Mouse (Mus musculus): ENCODE measurements around the gene Lyve1. TPM values are rescaled to one million over a fixed set of nuclear protein-coding genes. Genes with fewer than 3 reads are reported as not detected.
"Not testable (repeated sequence)": the region's sequence is repeated elsewhere in the genome, so short reads cannot be mapped to it uniquely, and the experiment has no call there.

Gene Lyve1
- 3.1 and 3.4 TPM in 2 replicates for polyA plus RNA-seq (2012; rRNA removed)

GRCm38 (mm10) chr7:110862751-110863289 lies at the start of gene Lyve1:
Gene Lyve1, minus strand, starts transcription at chr7:110863239.
- H3K27me3 ChIP-seq (ENCODE audit: control insufficient read depth, insufficient read depth, low read length) = no peaks in the 10 kb centered on the region
- no peaks in the 10 kb centered on the region for H3K4me1 ChIP-seq (replicated peaks; ENCODE audit: control insufficient read depth, insufficient read depth, low read length)
- 86% methylated on average over 12 of the region's 12 CpGs for WGBS
- no peak for TF ChIP-seq CTCF (IDR thresholded peaks at IDR 0.05; ENCODE audit: borderline replicate concordance, control insufficient read depth, extremely low read depth, insufficient read depth, low read length, poor library complexity)
- no peak for TF ChIP-seq POLR2A (IDR thresholded peaks at IDR 0.05; ENCODE audit: control insufficient read depth, extremely low read depth, insufficient read depth, low read length, poor library complexity)
- H3K27ac ChIP-seq (ENCODE audit: control insufficient read depth, insufficient read depth, low read length) = no peak within 1 kb of the TSS
- no peak within 1 kb of the TSS for H3K4me3 ChIP-seq (ENCODE audit: control insufficient read depth, insufficient read depth, low read length)
- no peak for DNase-seq
- no peaks in the 10 kb centered on the region for H3K36me3 ChIP-seq (ENCODE audit: control insufficient read depth, insufficient read depth, low read length)

DNA sequence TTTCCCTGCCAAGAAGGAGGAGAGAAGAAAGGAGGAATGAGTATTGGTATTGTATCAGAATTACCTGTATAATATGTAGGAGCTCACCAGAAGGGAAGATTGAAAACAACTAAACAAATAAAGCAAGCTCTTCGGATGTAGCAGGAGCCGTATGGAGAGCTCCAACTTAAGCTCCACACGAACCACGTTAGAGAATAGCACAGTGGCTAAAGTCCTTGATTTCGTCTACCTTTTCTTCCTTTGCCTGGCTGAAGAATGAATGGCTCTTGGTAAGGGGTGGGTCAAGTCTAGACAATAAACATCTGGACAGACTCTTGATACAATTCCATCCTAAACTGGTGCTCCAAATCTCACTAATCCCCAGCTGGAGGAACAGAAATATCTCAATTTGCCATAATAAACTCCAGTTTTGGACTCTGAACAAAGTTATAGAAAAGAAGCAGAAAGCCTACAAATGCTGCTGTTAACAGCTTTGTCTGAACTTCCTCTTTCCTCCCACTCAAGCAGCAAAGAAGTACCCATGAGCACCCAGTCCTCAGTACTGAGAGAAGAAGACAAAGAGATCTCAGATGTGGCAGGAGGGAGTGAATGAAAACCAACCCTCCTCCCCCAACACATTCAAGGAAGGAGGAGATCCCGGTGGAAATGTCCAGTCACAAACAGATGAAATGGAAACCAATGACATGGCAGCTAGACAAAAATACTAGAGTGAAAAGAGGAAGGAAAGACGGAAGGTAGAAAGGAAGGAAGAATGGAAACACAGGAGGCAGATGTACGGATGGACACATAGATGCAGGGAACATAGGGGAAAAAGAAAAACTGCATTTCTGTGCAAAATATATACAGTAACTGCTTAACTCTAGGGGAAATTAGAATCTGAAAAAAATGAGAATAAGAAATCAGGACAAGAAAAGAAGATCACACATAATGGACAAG lies 45.4 kb upstream of the Lyve1 start:
- H3K36me3 ChIP-seq (ENCODE audit: control insufficient read depth, insufficient read depth, low read length) = no peaks in the 10 kb centered on the region
- 43% methylated on average over 8 of the region's 8 CpGs for WGBS
- no peak overlapping the region for H3K4me3 ChIP-seq (ENCODE audit: control insufficient read depth, insufficient read depth, low read length)
- no peaks in the 10 kb centered on the region for H3K4me1 ChIP-seq (replicated peaks; ENCODE audit: control insufficient read depth, insufficient read depth, low read length)
- DNase-seq = no peak
- no peak overlapping the region for H3K27ac ChIP-seq (ENCODE audit: control insufficient read depth, insufficient read depth, low read length)
- H3K27me3 ChIP-seq (ENCODE audit: control insufficient read depth, insufficient read depth, low read length) = no peaks in the 10 kb centered on the region
- TF ChIP-seq POLR2A (IDR thresholded peaks at IDR 0.05; ENCODE audit: control insufficient read depth, extremely low read depth, insufficient read depth, low read length, poor library complexity) (no peak), CTCF (IDR thresholded peaks at IDR 0.05; ENCODE audit: borderline replicate concordance, control insufficient read depth, extremely low read depth, insufficient read depth, low read length, poor library complexity) (no peak)

GRCm38 (mm10) chr7:110906566-110906965 lies 43.5 kb upstream of the Lyve1 start:
- WGBS = 88% methylated on average over 2 of the region's 2 CpGs
- Histone ChIP-seq H3K4me3 (ENCODE audit: control insufficient read depth, insufficient read depth, low read length) (no peak overlapping the region), H3K36me3 (ENCODE audit: control insufficient read depth, insufficient read depth, low read length) (no peaks in the 10 kb centered on the region), H3K27me3 (ENCODE audit: control insufficient read depth, insufficient read depth, low read length) (no peaks in the 10 kb centered on the region), H3K27ac (ENCODE audit: control insufficient read depth, insufficient read depth, low read length) (no peak overlapping the region), H3K4me1 (replicated peaks; ENCODE audit: control insufficient read depth, insufficient read depth, low read length) (no peaks in the 10 kb centered on the region)
- TF ChIP-seq POLR2A (IDR thresholded peaks at IDR 0.05; ENCODE audit: control insufficient read depth, extremely low read depth, insufficient read depth, low read length, poor library complexity) = no peak
- DNase-seq = no peak

DNA sequence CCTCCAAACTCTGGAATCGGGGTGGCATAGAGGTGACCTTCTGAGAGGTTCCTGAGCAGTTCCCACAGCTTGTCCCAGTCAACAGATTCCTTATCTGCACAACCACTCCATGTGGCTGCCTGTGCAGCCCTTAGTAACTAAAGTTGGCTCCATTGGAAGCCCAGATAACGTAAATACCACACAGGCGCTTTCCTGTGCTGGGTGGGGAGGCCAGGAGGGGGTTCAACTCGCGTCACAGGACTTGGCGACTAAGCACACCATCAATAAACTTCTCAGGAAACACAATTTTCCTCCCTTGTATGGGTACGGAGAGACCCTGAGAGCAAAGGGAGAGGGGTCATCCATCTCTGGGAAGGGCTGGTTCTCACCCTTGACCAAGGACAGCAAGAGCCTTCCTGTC lies 40.2 kb upstream of the Lyve1 start:
- Histone ChIP-seq H3K36me3 (ENCODE audit: control insufficient read depth, insufficient read depth, low read length) (no peaks in the 10 kb centered on the region), H3K27ac (ENCODE audit: control insufficient read depth, insufficient read depth, low read length) (no peak overlapping the region), H3K27me3 (ENCODE audit: control insufficient read depth, insufficient read depth, low read length) (no peaks in the 10 kb centered on the region), H3K4me1 (replicated peaks; ENCODE audit: control insufficient read depth, insufficient read depth, low read length) (no peaks in the 10 kb centered on the region), H3K4me3 (ENCODE audit: control insufficient read depth, insufficient read depth, low read length) (no peak overlapping the region)
- TF ChIP-seq CTCF (IDR thresholded peaks at IDR 0.05; ENCODE audit: borderline replicate concordance, control insufficient read depth, extremely low read depth, insufficient read depth, low read length, poor library complexity) = no peak
- TF ChIP-seq POLR2A (IDR thresholded peaks at IDR 0.05; ENCODE audit: control insufficient read depth, extremely low read depth, insufficient read depth, low read length, poor library complexity) = no peak
- 85% methylated on average over 7 of the region's 7 CpGs for WGBS
- DNase-seq = no peak

- H3K4me1 ChIP-seq (replicated peaks; ENCODE audit: control insufficient read depth, insufficient read depth, low read length) = no peaks in the 10 kb centered on the region
- no peak for TF ChIP-seq CTCF (IDR thresholded peaks at IDR 0.05; ENCODE audit: borderline replicate concordance, control insufficient read depth, extremely low read depth, insufficient read depth, low read length, poor library complexity)
- TF ChIP-seq POLR2A (IDR thresholded peaks at IDR 0.05; ENCODE audit: control insufficient read depth, extremely low read depth, insufficient read depth, low read length, poor library complexity) = no peak
- H3K27me3 ChIP-seq (ENCODE audit: control insufficient read depth, insufficient read depth, low read length) = no peaks in the 10 kb centered on the region
- no peak overlapping the region for H3K4me3 ChIP-seq (ENCODE audit: control insufficient read depth, insufficient read depth, low read length)
- no peaks in the 10 kb centered on the region for H3K36me3 ChIP-seq (ENCODE audit: control insufficient read depth, insufficient read depth, low read length)
- DNase-seq = no peak
- H3K27ac ChIP-seq (ENCODE audit: control insufficient read depth, insufficient read depth, low read length) = no peak overlapping the region
- WGBS = 80% methylated on average over 8 of the region's 8 CpGs
Observed at GRCm38 (mm10) chr7:110897202-110897601, 34.2 kb upstream of the Lyve1 start.

DNA sequence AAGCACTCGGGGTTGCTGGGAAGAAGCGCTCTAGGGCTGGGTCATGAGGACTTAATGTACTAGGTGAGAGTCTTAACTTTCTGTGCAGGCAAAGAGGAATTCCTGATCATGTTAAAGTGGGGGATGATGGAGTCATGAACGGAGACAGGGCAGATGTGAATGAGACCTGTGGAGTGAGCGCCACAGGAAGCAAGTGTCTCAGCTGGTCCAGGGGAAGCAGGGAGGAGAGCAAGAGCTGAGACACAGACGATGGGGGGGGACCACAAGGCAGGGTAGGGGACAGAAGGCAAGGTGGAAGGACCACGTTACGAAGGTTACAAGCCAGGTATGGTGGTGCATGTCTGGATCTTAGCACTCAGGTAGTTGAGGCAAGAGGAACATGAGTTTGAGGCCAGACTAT lies 33.4 kb upstream of the Lyve1 start:
- H3K27me3 ChIP-seq (ENCODE audit: control insufficient read depth, insufficient read depth, low read length) = no peaks in the 10 kb centered on the region
- no peak overlapping the region for H3K27ac ChIP-seq (ENCODE audit: control insufficient read depth, insufficient read depth, low read length)
- H3K36me3 ChIP-seq (ENCODE audit: control insufficient read depth, insufficient read depth, low read length) = no peaks in the 10 kb centered on the region
- WGBS = 93% methylated on average over 7 of the region's 7 CpGs
- TF ChIP-seq POLR2A (IDR thresholded peaks at IDR 0.05; ENCODE audit: control insufficient read depth, extremely low read depth, insufficient read depth, low read length, poor library complexity) (no peak), CTCF (IDR thresholded peaks at IDR 0.05; ENCODE audit: borderline replicate concordance, control insufficient read depth, extremely low read depth, insufficient read depth, low read length, poor library complexity) (no peak)
- no peak overlapping the region for H3K4me3 ChIP-seq (ENCODE audit: control insufficient read depth, insufficient read depth, low read length)
- DNase-seq = no peak
- H3K4me1 ChIP-seq (replicated peaks; ENCODE audit: control insufficient read depth, insufficient read depth, low read length) = no peaks in the 10 kb centered on the region

- DNase-seq = not testable (repeated sequence)
- WGBS = 96% methylated on average over 10 of the region's 10 CpGs
Observed at GRCm38 (mm10) chr7:110895772-110896171, 32.7 kb upstream of the Lyve1 start.

More at GRCm38 (mm10) chr7:110895772-110896171, 32.7 kb upstream of the Lyve1 start:
- not testable (repeated sequence) for H3K4me3 ChIP-seq (ENCODE audit: control insufficient read depth, insufficient read depth, low read length); H3K36me3 ChIP-seq (ENCODE audit: control insufficient read depth, insufficient read depth, low read length); H3K27ac ChIP-seq (ENCODE audit: control insufficient read depth, insufficient read depth, low read length); H3K4me1 ChIP-seq (replicated peaks; ENCODE audit: control insufficient read depth, insufficient read depth, low read length); H3K27me3 ChIP-seq (ENCODE audit: control insufficient read depth, insufficient read depth, low read length)
